Mouse (Mus musculus) neural tube, embryonic 14.5 days (tissue): ENCODE results near the gene Erich3. TPM values are rescaled to one million over a fixed set of nuclear protein-coding genes. Genes with fewer than 3 reads are reported as not detected.

Experiments
- ATAC-seq: fragments of 200-750 bp; cut with Nextera tagmentation; 2 replicates; pipeline ENCODE4 v1.8.0; 2017; ENCODE audit warnings: low read depth, mild to moderate bottlenecking, moderate TSS enrichment, moderate library complexity
- H3K27ac ChIP-seq: fragments of 300-500 bp; sonication (generic); 2 replicates; pipeline ENCODE4 v1.5.1; 2014; ENCODE audit warnings: low read depth, mild to moderate bottlenecking, control low read depth, low read length, moderate library complexity, mixed read lengths
- H3K27me3 ChIP-seq: fragments of 300-500 bp; sonication (generic); 2 replicates; pipeline ENCODE4 v1.6.1; 2014; ENCODE audit warnings: low read length; ENCODE audit not compliant: control insufficient read depth, insufficient read depth
- H3K36me3 ChIP-seq: fragments of 300-500 bp; sonication (generic); 2 replicates; pipeline ENCODE4 v1.6.1; 2014; ENCODE audit warnings: low read length, mixed read lengths; ENCODE audit not compliant: control insufficient read depth, insufficient read depth
- H3K4me1 ChIP-seq: fragments of 300-500 bp; sonication (generic); 2 replicates; pipeline ENCODE4 v1.6.1; 2014; ENCODE audit warnings: low read length; ENCODE audit not compliant: control insufficient read depth, insufficient read depth
- H3K4me2 ChIP-seq: fragments of 300-500 bp; sonication (generic); 2 replicates; pipeline ENCODE4 v1.6.1; 2014; ENCODE audit warnings: mild to moderate bottlenecking, low read depth, low read length, control low read depth
- H3K4me3 ChIP-seq: fragments of 300-500 bp; sonication (generic); 2 replicates; pipeline ENCODE4 v1.5.1; 2014; ENCODE audit warnings: low read depth, low read length, control low read depth, mixed read lengths
- H3K9ac ChIP-seq: fragments of 300-500 bp; sonication (generic); replicated peaks from 2 replicates; pipeline ENCODE4 v1.6.1; 2014; ENCODE audit warnings: low read depth, mild to moderate bottlenecking, control low read depth, low read length, mixed read lengths
- H3K9me3 ChIP-seq: fragments of 300-500 bp; sonication (generic); 2 replicates; pipeline ENCODE4 v1.6.1; 2016; ENCODE audit warnings: low read length; ENCODE audit not compliant: control insufficient read depth
- WGBS: fragments of 180-500 bp; shearing (Covaris S2); extraction: QIAGEN DNeasy Blood & Tissue Kit; methylation state at CpG from one replicate; pipeline ENCODE4 v1.1.7; 2014; 5-methylcytosine and 5-hydroxymethylcytosine counted together
- polyA plus RNA-seq: library from polyadenylated mRNA; unstranded; fragments of >200 nt; fragmentation: Nextera tagmentation; extraction: Ambion mirVana; gene quantifications from 2 replicates; pipeline ENCODE4 v1.2.1, GENCODE M21; 2014

The Erich3 gene
- polyA plus RNA-seq, 1 experiment from 2014 or later = 2.0 TPM

GRCm38 (mm10) chr3:154649411-154650285, 14.0 kb upstream of the Erich3 start:
- Histone ChIP-seq H3K4me1 (peaks cover 7% of the 10 kb centered on the region), H3K9me3 (no peaks in the 10 kb centered on the region), H3K4me2 (no peak overlapping the region), H3K4me3 (no peak overlapping the region), H3K36me3 (no peaks in the 10 kb centered on the region), H3K27ac (no peak overlapping the region), H3K9ac (no peak overlapping the region), H3K27me3 (no peaks in the 10 kb centered on the region)
- no peak for ATAC-seq
- 67% methylated on average over 20 of the region's 20 CpGs for WGBS

GRCm38 (mm10) chr3:154651192-154651821, 12.4 kb upstream of the Erich3 start:
- WGBS = 88% methylated on average over 10 of the region's 10 CpGs
- H3K4me2 ChIP-seq = no peak overlapping the region
- no peaks in the 10 kb centered on the region for H3K36me3 ChIP-seq
- H3K27me3 ChIP-seq = no peaks in the 10 kb centered on the region
- no peak overlapping the region for H3K4me3 ChIP-seq
- no peak for ATAC-seq
- H3K9ac ChIP-seq = no peak overlapping the region
- H3K4me1 ChIP-seq = peaks cover 7% of the 10 kb centered on the region
- H3K27ac ChIP-seq = no peak overlapping the region
- no peaks in the 10 kb centered on the region for H3K9me3 ChIP-seq

- Histone ChIP-seq H3K27ac (no peak overlapping the region), H3K27me3 (no peaks in the 10 kb centered on the region), H3K36me3 (no peaks in the 10 kb centered on the region), H3K4me1 (peaks cover 7% of the 10 kb centered on the region), H3K9ac (no peak overlapping the region), H3K9me3 (no peaks in the 10 kb centered on the region), H3K4me2 (peak overlapping the region; percentile 20; the same call in 1 of the 2 replicates), H3K4me3 (no peak overlapping the region)
- ATAC-seq = peak; percentile 90
- WGBS = 46% methylated on average over 24 of the region's 24 CpGs
Measured at GRCm38 (mm10) chr3:154652581-154653420, 10.9 kb upstream of the Erich3 start.

- Histone ChIP-seq H3K9me3 (no peaks in the 10 kb centered on the region), H3K9ac (no peak overlapping the region), H3K27ac (no peak overlapping the region), H3K27me3 (no peaks in the 10 kb centered on the region), H3K4me1 (peaks cover 7% of the 10 kb centered on the region), H3K4me2 (no peak overlapping the region; the same call in 1 of the 2 replicates), H3K36me3 (no peaks in the 10 kb centered on the region), H3K4me3 (no peak overlapping the region)
- peak; percentile 19 for ATAC-seq
- WGBS = 33% methylated on average over 5 of the region's 5 CpGs
Measured at GRCm38 (mm10) chr3:154653454-154653853, 10.2 kb upstream of the Erich3 start.

GRCm38 (mm10) chr3:154654284-154654683, 9.4 kb upstream of the Erich3 start:
- Histone ChIP-seq H3K4me2 (no peak overlapping the region), H3K9me3 (no peaks in the 10 kb centered on the region), H3K27me3 (no peaks in the 10 kb centered on the region), H3K27ac (no peak overlapping the region), H3K4me1 (peaks cover 7% of the 10 kb centered on the region), H3K4me3 (no peak overlapping the region), H3K9ac (no peak overlapping the region), H3K36me3 (no peaks in the 10 kb centered on the region)
- WGBS = 62% methylated on average over 6 of the region's 6 CpGs
- no peak for ATAC-seq

- Histone ChIP-seq H3K4me3 (no peak overlapping the region), H3K4me1 (peaks cover 7% of the 10 kb centered on the region), H3K27me3 (no peaks in the 10 kb centered on the region), H3K4me2 (no peak overlapping the region), H3K36me3 (no peaks in the 10 kb centered on the region), H3K9ac (no peak overlapping the region), H3K9me3 (no peaks in the 10 kb centered on the region), H3K27ac (no peak overlapping the region)
- ATAC-seq = no peak
- 83% methylated on average over 12 of the region's 12 CpGs for WGBS
Measured at GRCm38 (mm10) chr3:154654901-154655300, 8.8 kb upstream of the Erich3 start.

- no peaks in the 10 kb centered on the region for H3K27me3 ChIP-seq
- WGBS = 84% methylated on average over 5 of the region's 5 CpGs
Measured at GRCm38 (mm10) chr3:154655711-154656110, 7.9 kb upstream of the Erich3 start.

GRCm38 (mm10) chr3:154663976-154664581, 420 bp downstream of the Erich3 start:
- peaks cover 11% of the 10 kb centered on the region; the same call in 1 of the 2 replicates for H3K4me1 ChIP-seq
- ATAC-seq = peak; percentile 92
- H3K27me3 ChIP-seq = no peaks in the 10 kb centered on the region
- no peaks in the 10 kb centered on the region for H3K9me3 ChIP-seq
- 1% methylated on average over 26 of the region's 27 CpGs for WGBS
- peak overlapping the region; percentile 70 for H3K27ac ChIP-seq
- H3K4me3 ChIP-seq = peak overlapping the region; percentile 36
- peak overlapping the region; percentile 75 for H3K4me2 ChIP-seq
- H3K36me3 ChIP-seq = no peaks in the 10 kb centered on the region
- H3K9ac ChIP-seq = peak overlapping the region; percentile 56

More at GRCm38 (mm10) chr3:154655711-154656110, 7.9 kb upstream of the Erich3 start:
- no peak overlapping the region for H3K9ac ChIP-seq
- H3K36me3 ChIP-seq = no peaks in the 10 kb centered on the region
- H3K9me3 ChIP-seq = no peaks in the 10 kb centered on the region
- H3K27ac ChIP-seq = no peak overlapping the region
- no peak for ATAC-seq
- no peak overlapping the region for H3K4me2 ChIP-seq
- H3K4me3 ChIP-seq = no peak overlapping the region
- peaks cover 7% of the 10 kb centered on the region for H3K4me1 ChIP-seq
